Mouse (Mus musculus) hindbrain, postnatal 0 days (tissue): ENCODE data around the gene Pde4dip. TPM values are rescaled to one million over a fixed set of nuclear protein-coding genes. Genes with fewer than 3 reads are reported as not detected.

Source experiments
- ATAC-seq: fragments of 200-750 bp; cut with Nextera tagmentation; 2 replicates; pipeline ENCODE4 v1.8.0; 2017; ENCODE audit warnings: mild to moderate bottlenecking, moderate TSS enrichment, moderate library complexity
- DNase-seq: peaks from one replicate; pipeline ENCODE4 v3.0.0-alpha.2; 2015; ENCODE audit warnings: low spot score
- H3K27ac ChIP-seq: fragments of 300-500 bp; sonication (generic); 2 replicates; pipeline ENCODE4 v1.5.1; 2014; ENCODE audit warnings: mild to moderate bottlenecking
- H3K27me3 ChIP-seq: fragments of 300-500 bp; sonication (generic); 2 replicates; pipeline ENCODE4 v1.6.1; 2014; ENCODE audit warnings: low read length, mixed read lengths; ENCODE audit not compliant: insufficient read depth
- H3K36me3 ChIP-seq: fragments of 300-500 bp; sonication (generic); 2 replicates; pipeline ENCODE4 v1.6.1; 2014; ENCODE audit warnings: low read length, mixed read lengths; ENCODE audit not compliant: insufficient read depth
- H3K4me1 ChIP-seq: fragments of 300-500 bp; sonication (generic); 2 replicates; pipeline ENCODE4 v1.6.1; 2014; ENCODE audit warnings: antibody characterized with exemption, low read length, mixed read lengths; ENCODE audit not compliant: insufficient read depth
- H3K4me2 ChIP-seq: fragments of 300-500 bp; sonication (generic); 2 replicates; pipeline ENCODE4 v1.6.1; 2014; ENCODE audit warnings: low read depth, mild to moderate bottlenecking, low read length, moderate library complexity, mixed read lengths
- H3K4me3 ChIP-seq: fragments of 300-500 bp; sonication (generic); 2 replicates; pipeline ENCODE4 v1.5.1; 2014; ENCODE audit warnings: low read length
- H3K9ac ChIP-seq: fragments of 300-500 bp; sonication (generic); replicated peaks from 2 replicates; pipeline ENCODE4 v1.6.1; 2014; ENCODE audit warnings: mild to moderate bottlenecking, low read length, moderate library complexity, mixed read lengths
- H3K9me3 ChIP-seq: fragments of 300-500 bp; sonication (generic); 2 replicates; pipeline ENCODE4 v1.6.1; 2016; ENCODE audit warnings: low read length, mixed read lengths
- CTCF ChIP-seq: IDR thresholded peaks from 2 replicates; pipeline ENCODE4 v1.5.1; 2016; ENCODE audit warnings: antibody characterized with exemption, control low read depth, low read depth
- WGBS: fragments of 180-500 bp; shearing (Covaris S2); extraction: QIAGEN DNeasy Blood & Tissue Kit; methylation state at CpG from one replicate; pipeline ENCODE4 v1.1.7; 2014; 5-methylcytosine and 5-hydroxymethylcytosine counted together
- polyA plus RNA-seq: library from polyadenylated mRNA; unstranded; fragments of >200 nt; fragmentation: Nextera tagmentation; extraction: Ambion mirVana; gene quantifications from 2 replicates; pipeline ENCODE4 v1.2.1, GENCODE M21; 2015
- total RNA-seq: library from RNA; depleted of rRNA; stranded (reverse); fragments of >200 nt; gene quantifications from 2 replicates; pipeline ENCODE4 v1.2.3, GENCODE M21; 2014

Pde4dip gene
- total and polyA plus RNA-seq, 2 experiments from 2014 or later, result 48.1 to 79.6 TPM

DNA sequence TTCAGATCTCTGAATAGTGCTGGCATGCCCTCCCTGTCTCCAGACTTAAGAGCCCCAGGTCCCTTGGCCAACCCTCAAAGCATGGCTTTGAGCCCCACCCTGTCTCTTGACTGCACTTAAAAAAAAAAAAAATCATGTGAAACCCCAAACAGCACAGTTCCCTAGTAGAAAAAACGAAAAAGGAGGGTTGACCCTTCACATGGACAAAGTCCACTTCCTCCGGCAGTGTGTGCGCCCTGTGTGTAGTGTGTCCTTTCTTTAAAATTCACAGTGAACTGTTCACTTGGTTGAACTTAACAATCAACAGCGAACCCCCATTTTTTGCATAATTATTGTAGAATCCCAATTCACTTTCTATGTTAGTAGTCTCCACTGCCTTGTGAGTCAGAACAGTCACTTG, 21.8 kb downstream of the Pde4dip start:
- no peaks in the 10 kb centered on the region for H3K36me3 ChIP-seq
- peaks cover 13% of the 10 kb centered on the region for H3K4me1 ChIP-seq
- no peaks in the 10 kb centered on the region for H3K9me3 ChIP-seq
- no peak overlapping the region for H3K4me3 ChIP-seq
- ATAC-seq (no peak), DNase-seq (no peak)
- no peaks in the 10 kb centered on the region for H3K27me3 ChIP-seq
- no peak for TF ChIP-seq CTCF
- peak overlapping the region; percentile 97 for H3K4me2 ChIP-seq
- 64% methylated on average over 4 of the region's 4 CpGs for WGBS
- no peak overlapping the region for H3K9ac ChIP-seq
- H3K27ac ChIP-seq, result no peak overlapping the region

DNA sequence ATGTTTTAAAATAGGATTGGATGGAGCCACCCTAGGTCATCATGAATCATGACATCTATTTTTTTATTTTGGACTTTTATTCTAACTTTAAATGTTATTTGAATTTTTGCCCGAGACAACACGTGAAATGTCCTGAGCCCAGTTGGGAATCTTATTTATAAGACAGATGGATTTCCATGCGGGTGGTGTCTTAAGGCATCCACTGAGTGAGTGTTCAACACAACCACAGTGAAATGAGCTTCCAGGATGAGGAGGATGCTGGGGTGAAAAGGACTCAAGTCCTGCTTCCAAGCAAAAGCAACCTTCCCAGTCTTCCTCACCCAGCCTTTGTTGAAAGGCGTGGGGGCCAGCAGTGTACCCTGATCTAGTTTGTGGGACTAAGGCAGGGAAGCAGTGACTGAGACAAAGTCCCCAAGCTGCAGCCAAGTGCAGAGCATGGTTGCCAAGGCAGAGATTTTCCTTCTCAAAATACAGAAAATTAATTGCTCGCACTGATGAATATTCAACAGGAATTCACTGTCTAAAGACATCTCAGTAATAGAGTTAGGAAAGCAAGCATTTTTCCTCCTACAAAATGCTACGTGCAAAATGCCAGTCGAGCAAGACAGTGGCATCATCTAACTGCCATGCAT, 27.6 kb downstream of the Pde4dip start:
- Histone ChIP-seq H3K9me3 (no peaks in the 10 kb centered on the region), H3K4me1 (no peaks in the 10 kb centered on the region), H3K4me3 (no peak overlapping the region), H3K27ac (no peak overlapping the region), H3K9ac (no peak overlapping the region), H3K4me2 (no peak overlapping the region), H3K27me3 (no peaks in the 10 kb centered on the region), H3K36me3 (no peaks in the 10 kb centered on the region)
- no peak for ATAC-seq
- no peak for DNase-seq
- 79% methylated on average over 7 of the region's 7 CpGs for WGBS
- TF ChIP-seq CTCF, result no peak

DNA sequence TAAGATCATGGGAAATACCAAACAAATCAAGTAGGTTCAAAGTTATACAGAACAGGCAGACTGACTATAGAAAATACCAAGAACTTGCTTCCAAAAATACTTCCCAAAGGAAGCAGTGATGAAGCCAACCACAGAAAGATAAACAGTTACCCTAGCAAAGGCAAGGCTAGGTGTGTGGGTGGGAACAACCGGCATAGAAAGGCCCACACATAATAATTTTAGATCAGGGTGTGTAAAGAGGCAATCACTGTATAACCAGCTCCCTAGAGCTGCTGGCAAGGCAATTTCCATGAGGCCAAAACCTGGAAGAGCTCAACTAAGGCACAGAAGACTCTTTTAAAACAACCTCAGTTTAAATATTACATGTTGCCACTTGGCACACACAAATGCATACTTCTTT, 29.1 kb downstream of the Pde4dip start:
- no peak overlapping the region for H3K4me3 ChIP-seq
- TF ChIP-seq CTCF, result no peak
- no peaks in the 10 kb centered on the region for H3K9me3 ChIP-seq
- no peaks in the 10 kb centered on the region for H3K4me1 ChIP-seq
- no peaks in the 10 kb centered on the region for H3K27me3 ChIP-seq
- no peak overlapping the region for H3K9ac ChIP-seq
- H3K4me2 ChIP-seq, result no peak overlapping the region
- 76% methylated on average over 1 of the region's 1 CpGs for WGBS
- no peak for DNase-seq
- ATAC-seq, result no peak
- H3K27ac ChIP-seq, result no peak overlapping the region
- H3K36me3 ChIP-seq, result no peaks in the 10 kb centered on the region

DNA sequence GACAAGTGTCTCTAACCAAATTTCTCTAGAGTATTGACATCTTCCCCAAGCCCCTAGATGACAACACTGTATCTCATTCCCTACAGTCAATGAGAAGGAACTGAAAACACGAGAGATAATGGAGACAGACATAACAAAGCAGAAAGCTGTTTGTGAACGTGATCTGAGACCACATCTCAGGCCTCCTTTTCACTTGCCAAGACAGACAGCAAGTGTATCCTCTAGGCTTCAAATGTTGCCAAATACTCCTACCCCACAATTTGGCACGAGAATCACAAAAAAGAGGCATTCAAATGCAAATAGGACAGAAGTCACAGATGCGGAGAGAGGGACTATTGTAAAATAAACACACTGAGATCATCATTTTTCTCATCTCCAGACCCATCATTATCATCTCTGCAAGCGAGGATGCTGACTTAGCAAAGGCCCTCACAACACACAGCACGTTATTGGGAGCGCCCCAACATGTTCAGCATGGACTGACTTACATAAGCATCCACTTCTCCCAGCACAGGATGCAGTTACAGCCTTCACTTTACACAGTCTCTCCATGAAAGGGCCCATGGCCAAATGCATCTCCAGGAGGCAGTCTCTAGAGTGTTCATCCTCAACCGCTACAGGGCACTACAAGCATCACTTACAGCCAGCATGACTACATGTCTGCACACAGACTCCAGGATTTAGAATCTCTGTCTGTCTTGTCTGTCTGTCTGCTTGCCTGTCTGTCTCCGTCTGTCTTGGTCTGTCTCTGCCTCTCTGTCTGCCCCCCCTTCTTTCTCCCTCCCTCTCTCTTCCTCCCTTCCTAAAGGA, 33.7 kb downstream of the Pde4dip start:
- WGBS, result 43% methylated on average over 9 of the region's 9 CpGs
- DNase-seq (peak; percentile 21), ATAC-seq (peak; percentile 35; the same call in 1 of the 2 replicates)
- peak overlapping the region; percentile 11; the same call in 1 of the 2 replicates for H3K27ac ChIP-seq
- H3K4me2 ChIP-seq, result no peak overlapping the region
- no peak overlapping the region for H3K9ac ChIP-seq
- no peaks in the 10 kb centered on the region for H3K27me3 ChIP-seq
- no peak for TF ChIP-seq CTCF
- H3K9me3 ChIP-seq, result no peaks in the 10 kb centered on the region
- no peaks in the 10 kb centered on the region for H3K36me3 ChIP-seq
- no peaks in the 10 kb centered on the region for H3K4me1 ChIP-seq
- no peak overlapping the region for H3K4me3 ChIP-seq

DNA sequence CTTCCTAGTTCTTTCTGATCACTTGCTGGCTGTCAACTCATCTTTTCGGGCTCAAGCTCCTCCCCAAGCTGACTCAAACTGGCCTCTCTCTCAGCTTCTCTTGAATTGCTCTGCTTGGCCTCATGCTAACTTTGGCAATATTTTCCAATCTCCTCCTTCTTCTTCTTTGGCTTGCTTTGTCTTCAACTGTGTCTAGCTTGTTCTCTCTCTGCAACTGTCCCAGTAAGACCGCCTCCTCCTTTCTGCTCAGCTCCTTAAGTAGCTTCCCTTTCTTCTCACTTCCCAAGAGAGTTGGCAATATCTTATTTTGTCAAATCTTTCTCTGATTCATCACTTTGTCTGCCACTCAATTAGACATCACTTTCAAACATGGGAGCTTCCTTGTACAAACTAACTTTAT, 36.7 kb downstream of the Pde4dip start:
- no peaks in the 10 kb centered on the region for H3K36me3 ChIP-seq
- no peak overlapping the region for H3K9ac ChIP-seq
- DNase-seq (no peak), ATAC-seq (no peak)
- 90% methylated on average over 2 of the region's 2 CpGs for WGBS
- H3K4me2 ChIP-seq, result no peak overlapping the region
- no peaks in the 10 kb centered on the region for H3K9me3 ChIP-seq
- no peak overlapping the region for H3K27ac ChIP-seq
- no peak overlapping the region for H3K4me3 ChIP-seq
- TF ChIP-seq CTCF, result no peak
- no peaks in the 10 kb centered on the region for H3K27me3 ChIP-seq
- no peaks in the 10 kb centered on the region for H3K4me1 ChIP-seq

DNA sequence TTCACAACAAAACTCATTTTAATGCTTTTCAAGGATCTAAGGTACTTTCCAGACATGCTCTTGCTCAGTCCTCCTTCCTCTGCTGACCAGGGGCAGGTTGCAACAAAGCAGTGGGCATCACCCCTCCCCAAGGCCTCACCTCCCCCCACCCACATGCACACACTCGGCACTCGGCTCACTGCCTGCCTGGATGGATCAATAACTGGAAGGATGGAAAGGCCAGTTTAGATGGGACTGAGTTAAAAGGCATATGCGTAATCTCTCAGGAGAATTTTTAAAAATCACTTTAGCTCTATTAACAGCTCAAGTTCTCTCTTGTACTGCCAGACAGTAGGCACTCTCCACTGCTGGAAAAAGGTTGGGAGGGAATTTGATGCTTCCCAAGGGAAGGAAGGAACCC, 40.9 kb downstream of the Pde4dip start:
- no peak for ATAC-seq
- H3K36me3 ChIP-seq, result no peaks in the 10 kb centered on the region
- WGBS, result 74% methylated on average over 3 of the region's 3 CpGs

DNA sequence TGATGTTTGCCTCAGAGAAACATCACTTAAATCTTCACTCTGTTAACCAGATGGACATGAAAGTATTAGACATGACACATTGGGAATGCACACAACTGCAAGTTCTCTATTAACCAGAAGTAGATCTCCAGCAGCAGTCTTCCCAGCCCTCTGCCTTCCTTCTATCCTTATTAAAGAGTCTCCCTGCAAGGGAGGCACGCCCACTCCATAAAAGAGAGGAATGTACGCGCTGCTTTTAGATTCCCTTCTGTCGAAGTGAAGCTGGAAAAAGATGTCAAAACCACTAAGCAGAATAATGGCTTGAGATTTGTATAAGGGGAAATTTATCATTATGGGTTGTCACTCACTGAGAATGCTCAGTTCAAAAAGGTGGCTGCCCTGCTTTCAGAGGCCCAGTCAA, 42.1 kb downstream of the Pde4dip start:
- no peaks in the 10 kb centered on the region for H3K9me3 ChIP-seq
- WGBS, result 60% methylated on average over 4 of the region's 4 CpGs
- H3K4me2 ChIP-seq, result no peak overlapping the region
- no peak overlapping the region for H3K27ac ChIP-seq
- H3K27me3 ChIP-seq, result no peaks in the 10 kb centered on the region
- no peak for DNase-seq
- H3K4me3 ChIP-seq, result no peak overlapping the region
- no peaks in the 10 kb centered on the region for H3K4me1 ChIP-seq
- H3K9ac ChIP-seq, result no peak overlapping the region
- TF ChIP-seq CTCF, result no peak
- ATAC-seq, result no peak
- no peaks in the 10 kb centered on the region for H3K36me3 ChIP-seq

More for the DNA sequence above, 40.9 kb downstream of the Pde4dip start:
- DNase-seq, result no peak
- no peaks in the 10 kb centered on the region for H3K9me3 ChIP-seq
- no peak overlapping the region for H3K4me2 ChIP-seq
- no peaks in the 10 kb centered on the region for H3K4me1 ChIP-seq
- no peak overlapping the region for H3K4me3 ChIP-seq
- no peak for TF ChIP-seq CTCF
- no peak overlapping the region for H3K27ac ChIP-seq
- no peak overlapping the region for H3K9ac ChIP-seq
- H3K27me3 ChIP-seq, result no peaks in the 10 kb centered on the region
